Mouse (Mus musculus): ENCODE data around the gene Cdh23. TPM values are rescaled to one million over a fixed set of nuclear protein-coding genes. Genes with fewer than 3 reads are reported as not detected.

The Cdh23 gene
- 0.48 and 0.76 TPM in 2 replicates for polyA plus RNA-seq (2015; fragmentation: Nextera tagmentation; extraction: Ambion mirVana)

GRCm38 (mm10) chr10:60696390-60696789, at the start of gene Cdh23:
TSS of gene Cdh23 (minus strand) at chr10:60696490.

GRCm38 (mm10) chr10:60399449-60399848, 296.8 kb downstream of the Cdh23 start, which contains the start of gene Gm17455:
TSS of gene Gm17455 (plus strand) at chr10:60399726.

GRCm38 (mm10) chr10:60346701-60347405, 349.4 kb downstream of the Cdh23 start, which contains the start of gene Vsir:
TSS of gene Vsir (plus strand) at chr10:60346851.

GRCm38 (mm10) chr10:60277207-60278005, 418.9 kb downstream of the Cdh23 start, which contains the start of gene Psap:
TSS of gene Psap (plus strand) at chr10:60277627.

Other genes starting within 250 kb of the Cdh23 start
- 6.1 and 8.1 TPM in 2 replicates for gene Slc29a3, start 56.3 kb upstream of the Cdh23 start, polyA plus RNA-seq (2015; fragmentation: Nextera tagmentation; extraction: Ambion mirVana)
- 6.1 and 7.0 TPM in 2 replicates for gene Unc5b, start 135.1 kb upstream of the Cdh23 start, polyA plus RNA-seq (2015; fragmentation: Nextera tagmentation; extraction: Ambion mirVana)